Mouse (Mus musculus) stomach, postnatal 0 days (tissue): ENCODE measurements around the gene AW011738.

Experiments
- CTCF ChIP-seq: IDR thresholded peaks from 2 replicates; pipeline ENCODE4 v1.5.1; 2016; ENCODE audit warnings: antibody characterized with exemption, low read depth, mild to moderate bottlenecking, moderate library complexity
- EP300 ChIP-seq: optimal IDR thresholded peaks from 2 replicates; pipeline ENCODE3; 2016; ENCODE audit warnings: antibody characterized with exemption

GRCm38 (mm10) chr4:156185950-156186850, 16.9 kb upstream of the AW011738 start:
- TF ChIP-seq CTCF (no peak; the same call in 1 of the 2 replicates), EP300 (no peak)
